Mouse (Mus musculus): ENCODE data around the gene Podnl1. TPM values are rescaled to one million over a fixed set of nuclear protein-coding genes. Genes with fewer than 3 reads are reported as not detected.

Gene Podnl1
- polyA plus RNA-seq, 1 experiment = 3.2 TPM

DNA sequence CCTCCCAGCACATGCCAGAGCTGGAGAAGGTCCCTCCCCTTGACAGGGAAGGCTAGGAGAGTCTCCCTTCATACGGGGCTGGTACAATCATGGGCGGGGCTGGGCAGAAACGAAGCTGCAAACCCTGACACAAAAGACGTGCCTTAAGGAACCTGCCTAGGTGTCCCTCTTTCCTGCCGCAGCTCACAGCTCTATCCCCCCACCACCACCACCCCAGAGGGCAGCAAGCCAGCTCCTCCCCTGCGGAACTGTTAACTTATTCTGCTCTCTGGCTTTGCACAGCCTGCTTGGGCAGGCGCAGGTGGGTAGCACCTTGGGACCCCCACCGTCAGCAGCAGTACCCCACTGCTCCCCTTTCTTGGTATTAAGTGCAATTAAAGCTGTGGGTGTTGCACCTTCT lies 29.7 kb upstream of the Podnl1 start:
- Histone ChIP-seq H3K4me1 (ENCODE audit: control insufficient read depth, insufficient read depth, low read length) (no peaks in the 10 kb centered on the region), H3K27ac (ENCODE audit: insufficient read depth, low read length) (no peak overlapping the region), H3K4me3 (ENCODE audit: insufficient read depth, low read length) (no peak overlapping the region)
- TF ChIP-seq CTCF (IDR thresholded peaks at IDR 0.05; ENCODE audit: borderline replicate concordance, insufficient read depth, low read length) (no peak), POLR2A (IDR thresholded peaks at IDR 0.05; ENCODE audit: low read depth, low read length) (no peak)

DNA sequence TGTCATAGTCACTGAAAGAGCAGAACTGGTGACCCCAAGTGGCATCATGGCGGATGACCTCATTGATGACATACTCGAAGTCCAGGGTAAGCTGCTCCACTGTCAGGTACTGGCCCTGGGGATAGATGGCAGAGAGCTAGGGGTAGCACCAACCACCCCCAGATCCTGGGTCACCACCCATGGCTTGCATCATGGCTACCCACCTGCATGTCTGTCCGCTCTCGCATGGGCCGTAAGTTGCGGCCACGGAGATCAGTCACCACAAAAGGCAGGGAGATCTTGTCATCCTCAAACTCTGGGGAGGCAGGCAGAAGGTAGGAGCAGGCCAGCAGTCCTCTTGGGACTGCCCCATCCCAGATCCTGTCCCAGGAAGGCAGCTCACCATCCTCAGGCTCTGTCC lies 27.4 kb upstream of the Podnl1 start:
- Histone ChIP-seq H3K4me1 (ENCODE audit: control insufficient read depth, insufficient read depth, low read length) (no peaks in the 10 kb centered on the region), H3K27ac (ENCODE audit: insufficient read depth, low read length) (no peak overlapping the region), H3K4me3 (ENCODE audit: insufficient read depth, low read length) (no peak overlapping the region)
- TF ChIP-seq CTCF (IDR thresholded peaks at IDR 0.05; ENCODE audit: borderline replicate concordance, insufficient read depth, low read length) (no peak), POLR2A (IDR thresholded peaks at IDR 0.05; ENCODE audit: low read depth, low read length) (no peak)

DNA sequence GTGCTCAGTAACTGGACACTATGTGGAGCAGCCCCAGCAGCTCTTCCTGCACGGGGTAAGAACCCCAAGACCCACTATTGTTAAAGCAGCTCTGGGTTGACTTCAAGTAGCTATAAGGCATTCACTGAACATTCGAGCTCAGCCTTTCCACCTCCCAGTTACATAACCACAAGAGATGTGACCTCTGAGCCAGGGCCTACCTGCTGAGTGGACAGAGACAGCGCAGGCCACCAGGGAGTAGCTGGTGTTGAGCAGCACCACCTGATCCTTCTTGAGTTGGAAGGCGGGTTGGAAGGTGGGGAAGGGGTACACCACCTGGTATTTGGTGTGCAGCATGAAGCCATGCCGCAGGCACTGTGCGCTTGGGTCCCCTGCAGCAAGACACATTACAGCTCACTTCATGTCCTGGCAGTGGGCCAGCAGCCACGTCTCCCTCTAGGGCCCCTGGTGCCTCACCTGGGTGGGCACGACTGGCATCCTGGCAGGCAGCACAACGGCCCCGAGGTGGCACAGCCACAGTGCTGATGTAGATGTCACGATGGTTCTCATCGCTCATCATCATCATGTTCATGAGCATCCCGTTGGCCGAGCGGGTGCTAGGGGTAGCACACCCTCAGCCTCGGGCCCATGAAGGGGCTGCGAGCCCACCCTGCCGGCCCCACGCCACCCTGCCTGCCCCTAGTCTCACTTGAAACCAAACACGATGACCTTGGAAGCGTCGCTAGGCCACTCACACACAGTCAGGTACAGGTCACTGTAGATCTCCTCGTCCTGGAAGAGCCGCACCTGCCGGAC lies 24.1 kb upstream of the Podnl1 start:
- Histone ChIP-seq H3K4me3 (ENCODE audit: insufficient read depth, low read length) (no peak overlapping the region), H3K4me1 (ENCODE audit: control insufficient read depth, insufficient read depth, low read length) (peaks cover 3% of the 10 kb centered on the region; the same call in 1 of the 2 replicates), H3K27ac (ENCODE audit: insufficient read depth, low read length) (no peak overlapping the region)
- TF ChIP-seq CTCF (IDR thresholded peaks at IDR 0.05; ENCODE audit: borderline replicate concordance, insufficient read depth, low read length) = no peak
- no peak for TF ChIP-seq POLR2A (IDR thresholded peaks at IDR 0.05; ENCODE audit: low read depth, low read length)

DNA sequence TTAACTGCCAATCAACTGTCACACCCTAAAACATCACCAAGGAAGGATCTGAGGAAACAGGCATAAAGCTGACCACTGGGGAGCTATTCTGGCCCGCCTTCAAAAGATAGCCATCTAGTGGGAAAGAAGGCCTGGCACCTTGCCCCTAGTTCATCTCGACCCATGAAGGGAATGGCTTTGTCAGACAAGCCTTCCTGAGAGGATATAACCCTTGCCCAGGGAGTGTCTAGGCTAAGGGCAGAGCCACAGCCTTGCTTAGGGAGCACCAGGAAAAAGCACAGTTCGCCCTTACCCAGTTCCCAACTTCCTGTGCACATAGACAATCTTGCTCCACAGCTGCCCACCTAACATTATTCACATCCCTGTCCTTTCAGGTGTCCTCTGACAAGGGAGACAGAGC lies 22.2 kb upstream of the Podnl1 start:
- Histone ChIP-seq H3K4me3 (ENCODE audit: insufficient read depth, low read length) (peak overlapping the region; percentile 79), H3K4me1 (ENCODE audit: control insufficient read depth, insufficient read depth, low read length) (peaks cover 3% of the 10 kb centered on the region; the same call in 1 of the 2 replicates), H3K27ac (ENCODE audit: insufficient read depth, low read length) (no peak overlapping the region)
- no peak for TF ChIP-seq CTCF (IDR thresholded peaks at IDR 0.05; ENCODE audit: borderline replicate concordance, insufficient read depth, low read length)

DNA sequence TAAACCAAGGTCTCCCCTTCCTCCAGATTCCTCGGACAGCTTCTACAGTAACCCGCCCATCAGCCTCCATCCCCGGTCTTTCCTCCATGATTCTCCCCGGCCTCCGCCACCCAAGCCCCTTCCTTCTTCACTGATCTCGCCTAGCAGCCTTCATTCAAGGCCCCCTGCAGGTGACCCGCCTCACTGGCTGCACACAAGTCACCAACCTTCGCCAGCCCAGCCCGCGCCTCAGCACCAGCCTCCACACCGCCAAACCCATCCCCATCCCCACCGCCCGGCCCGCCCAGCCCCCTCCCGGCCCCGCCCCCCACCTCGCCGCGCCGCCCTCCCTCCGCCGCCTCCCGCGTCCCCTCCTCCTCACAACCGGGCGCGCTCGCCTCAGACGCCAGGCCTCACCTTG lies 21.6 kb upstream of the Podnl1 start:
- peak overlapping the region; percentile 79 for H3K4me3 ChIP-seq (ENCODE audit: insufficient read depth, low read length)
- peaks cover 3% of the 10 kb centered on the region; the same call in 1 of the 2 replicates for H3K4me1 ChIP-seq (ENCODE audit: control insufficient read depth, insufficient read depth, low read length)
- no peak overlapping the region for H3K27ac ChIP-seq (ENCODE audit: insufficient read depth, low read length)
- TF ChIP-seq CTCF (IDR thresholded peaks at IDR 0.05; ENCODE audit: borderline replicate concordance, insufficient read depth, low read length) (0 out of 2 replicates have a peak, but pooled peaks have one; percentile 5), POLR2A (IDR thresholded peaks at IDR 0.05; ENCODE audit: low read depth, low read length) (peak; percentile 60)

DNA sequence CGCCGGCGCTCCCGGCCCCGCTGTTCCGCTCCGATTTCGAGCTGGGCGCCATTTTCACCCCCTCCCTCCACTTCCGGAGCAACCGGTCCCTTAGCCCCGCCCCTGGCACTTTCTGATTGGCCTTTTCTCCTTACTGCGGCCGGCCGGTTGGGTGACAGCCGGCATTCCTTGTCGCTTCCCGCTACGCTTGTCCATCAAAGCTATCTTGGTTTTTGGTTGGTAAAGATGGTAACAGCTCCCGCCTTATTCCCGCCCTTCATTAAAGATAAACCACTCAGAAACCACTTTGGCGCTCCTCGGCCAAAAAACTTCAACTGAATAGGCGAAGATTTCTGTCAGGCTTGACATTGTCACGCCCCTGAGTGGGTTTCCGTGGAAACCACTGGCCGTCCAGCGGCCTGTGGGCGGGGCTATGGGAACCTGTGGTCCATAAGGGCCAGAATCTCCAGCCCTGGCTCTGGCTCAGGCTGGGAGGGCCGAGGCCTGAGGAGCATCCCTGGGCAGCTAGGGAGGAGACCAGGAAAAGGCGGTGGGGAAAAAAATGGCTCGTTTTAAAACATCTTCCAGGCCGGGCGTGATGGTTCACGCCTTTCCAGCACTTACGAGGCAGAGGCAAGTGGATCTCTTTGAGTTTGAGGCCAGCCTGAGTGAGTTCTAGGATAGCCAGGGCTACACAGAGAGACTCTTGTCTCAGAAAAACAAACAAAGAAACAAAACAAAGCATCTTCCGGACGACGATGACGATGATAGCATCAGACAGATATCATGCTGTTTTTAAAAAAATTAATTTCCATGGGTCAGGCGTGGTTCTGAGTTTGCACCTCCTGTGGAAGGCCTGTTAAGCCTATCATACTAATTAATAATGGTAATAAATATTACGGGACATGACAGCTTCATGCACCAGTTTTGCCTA lies 20.8 kb upstream of the Podnl1 start, which contains the start of gene Dcaf15:
Gene Dcaf15 (minus strand): TSS at position 72 of the 913 bp plus-strand sequence.
- TF ChIP-seq CTCF (IDR thresholded peaks at IDR 0.05; ENCODE audit: borderline replicate concordance, insufficient read depth, low read length) = no peak
- peak; percentile 91 for TF ChIP-seq POLR2A (IDR thresholded peaks at IDR 0.05; ENCODE audit: low read depth, low read length)
- Histone ChIP-seq H3K4me3 (ENCODE audit: insufficient read depth, low read length) (peak within 1 kb of the TSS; percentile 79), H3K4me1 (ENCODE audit: control insufficient read depth, insufficient read depth, low read length) (peaks cover 3% of the 10 kb centered on the region; the same call in 1 of the 2 replicates), H3K27ac (ENCODE audit: insufficient read depth, low read length) (no peak within 1 kb of the TSS)

DNA sequence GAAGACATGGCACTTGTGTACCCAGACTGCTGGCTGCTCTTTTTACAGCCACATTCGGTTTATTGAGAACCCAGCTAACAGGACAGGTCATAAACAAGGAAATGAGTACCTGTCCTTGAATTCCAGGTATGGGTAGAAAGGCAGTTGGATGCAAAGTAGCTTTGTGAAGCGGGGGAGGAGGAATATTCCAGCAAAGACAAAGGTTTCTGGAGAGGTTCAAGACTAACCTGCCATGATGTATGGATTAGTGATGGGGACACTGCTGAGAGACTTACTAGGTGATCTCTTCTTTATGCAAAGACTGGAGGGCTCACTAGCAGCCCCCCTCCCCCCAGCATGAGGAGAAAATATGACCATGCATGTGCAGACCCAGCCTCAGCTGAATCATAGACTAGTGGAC lies 20.1 kb upstream of the Podnl1 start:
- peaks cover 3% of the 10 kb centered on the region; the same call in 1 of the 2 replicates for H3K4me1 ChIP-seq (ENCODE audit: control insufficient read depth, insufficient read depth, low read length)
- TF ChIP-seq POLR2A (IDR thresholded peaks at IDR 0.05; ENCODE audit: low read depth, low read length) (no peak), CTCF (IDR thresholded peaks at IDR 0.05; ENCODE audit: borderline replicate concordance, insufficient read depth, low read length) (no peak)
- no peak overlapping the region for H3K4me3 ChIP-seq (ENCODE audit: insufficient read depth, low read length)
- H3K27ac ChIP-seq (ENCODE audit: insufficient read depth, low read length) = no peak overlapping the region

DNA sequence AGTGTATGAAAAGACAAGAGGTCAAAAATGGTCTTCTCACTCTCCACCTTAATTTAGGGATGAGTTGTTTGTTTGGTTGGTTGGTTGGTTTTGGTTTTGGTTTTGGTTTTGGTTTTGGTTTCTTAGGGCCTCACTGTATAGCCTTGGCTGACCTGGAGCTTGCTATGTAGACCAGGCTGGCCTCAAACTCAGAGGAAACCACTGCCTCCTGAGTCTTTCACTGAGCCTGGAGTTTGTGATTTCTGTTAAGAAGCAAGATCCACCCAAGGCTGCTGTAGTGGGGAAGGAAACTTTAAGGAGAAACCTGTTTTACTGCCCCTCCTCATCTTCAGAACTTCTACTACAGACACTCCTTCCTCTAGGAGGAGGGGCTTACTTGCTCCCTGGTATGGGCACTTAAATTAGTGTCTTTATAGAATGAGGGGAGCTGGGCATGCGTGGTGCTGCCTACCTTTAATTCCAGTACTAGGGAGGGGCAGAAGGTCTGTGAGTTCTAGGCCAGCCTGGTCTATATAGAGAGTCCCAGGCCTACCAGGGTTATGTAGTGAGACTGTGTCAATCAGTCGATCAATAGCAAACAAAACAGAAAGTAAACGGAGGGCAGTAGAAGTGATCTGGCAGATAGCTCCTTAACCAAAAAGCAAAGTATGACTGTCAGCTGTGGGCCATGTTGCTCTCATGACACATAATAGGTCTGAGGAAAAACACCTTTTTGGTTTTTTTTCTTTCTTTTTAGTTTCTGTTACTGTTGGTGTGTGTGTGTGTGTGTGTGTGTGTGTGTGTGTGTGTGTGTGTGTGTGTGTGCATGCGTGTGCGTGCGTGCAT lies 19.4 kb upstream of the Podnl1 start:
- TF ChIP-seq CTCF (IDR thresholded peaks at IDR 0.05; ENCODE audit: borderline replicate concordance, insufficient read depth, low read length) (no peak), POLR2A (IDR thresholded peaks at IDR 0.05; ENCODE audit: low read depth, low read length) (no peak)
- Histone ChIP-seq H3K27ac (ENCODE audit: insufficient read depth, low read length) (no peak overlapping the region), H3K4me1 (ENCODE audit: control insufficient read depth, insufficient read depth, low read length) (peaks cover 3% of the 10 kb centered on the region; the same call in 1 of the 2 replicates), H3K4me3 (ENCODE audit: insufficient read depth, low read length) (no peak overlapping the region)

DNA sequence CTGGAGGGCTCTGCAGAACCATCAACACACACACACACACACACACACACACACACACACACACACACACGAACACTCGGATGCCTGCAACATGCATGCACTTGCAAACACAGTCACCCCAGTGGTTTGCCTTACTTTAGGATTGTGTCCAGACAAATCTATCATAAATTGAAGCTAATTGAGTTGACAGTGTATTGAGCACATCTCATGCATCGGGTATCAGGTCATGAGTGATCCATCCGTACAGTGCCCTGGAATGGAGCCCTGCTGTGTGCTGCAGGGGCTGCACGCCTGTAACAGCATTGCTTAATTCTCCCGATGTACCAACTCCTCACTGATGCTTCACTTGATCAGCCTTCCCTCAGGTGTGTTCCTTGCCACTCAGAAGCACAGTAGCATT lies 10.1 kb upstream of the Podnl1 start:
- H3K4me3 ChIP-seq (ENCODE audit: insufficient read depth, low read length) = no peak overlapping the region
- no peaks in the 10 kb centered on the region for H3K4me1 ChIP-seq (ENCODE audit: control insufficient read depth, insufficient read depth, low read length)
- H3K27ac ChIP-seq (ENCODE audit: insufficient read depth, low read length) = no peak overlapping the region
- TF ChIP-seq CTCF (IDR thresholded peaks at IDR 0.05; ENCODE audit: borderline replicate concordance, insufficient read depth, low read length) = no peak
- TF ChIP-seq POLR2A (IDR thresholded peaks at IDR 0.05; ENCODE audit: low read depth, low read length) = no peak

Data from embryonic fibroblast, embryonic 13.5 days (primary cell).